Mouse (Mus musculus) large intestine, adult 2 months (tissue): ENCODE measurements around the gene Arrdc3. TPM values are rescaled to one million over a fixed set of nuclear protein-coding genes. Genes with fewer than 3 reads are reported as not detected.
"Not testable (repeated sequence)": the region's sequence is repeated elsewhere in the genome, so short reads cannot be mapped to it uniquely, and the experiment has no call there.

Source experiments
- DNase-seq: peaks from one replicate; pipeline ENCODE4 v3.0.0-alpha.2; 2012; ENCODE audit warnings: low read depth, low spot score
- WGBS: fragments of 180-500 bp; shearing (Covaris S2); methylation state at CpG from one replicate; pipeline ENCODE4 v1.1.7; 2018; 5-methylcytosine and 5-hydroxymethylcytosine counted together
- polyA plus RNA-seq: library from polyadenylated mRNA; depleted of rRNA; stranded (reverse); fragments of >200 nt; gene quantifications from 2 replicates; pipeline ENCODE4 v1.2.3, GENCODE M21; 2012; rRNA removed

Arrdc3 gene
- 12.8 and 15.5 TPM in 2 replicates for polyA plus RNA-seq

GRCm38 (mm10) chr13:80883190-80883589, at the start of gene Arrdc3:
TSS of gene Arrdc3 (plus strand) at chr13:80883384.
- peak; percentile 78 for DNase-seq
- 0% methylated on average over 31 of the region's 31 CpGs for WGBS

- WGBS = 6% methylated on average over 5 of the region's 5 CpGs
Observed at GRCm38 (mm10) chr13:80862215-80862614, 21.0 kb upstream of the Arrdc3 start.

GRCm38 (mm10) chr13:80864195-80864594, 19.0 kb upstream of the Arrdc3 start:
- WGBS = 69% methylated on average over 3 of the region's 3 CpGs
- DNase-seq = no peak

More at GRCm38 (mm10) chr13:80862215-80862614, 21.0 kb upstream of the Arrdc3 start:
- DNase-seq = peak; percentile 31

GRCm38 (mm10) chr13:80875126-80875525, 8.1 kb upstream of the Arrdc3 start:
- no peak for DNase-seq
- WGBS = 92% methylated on average over 5 of the region's 5 CpGs

- 80% methylated on average over 4 of the region's 4 CpGs for WGBS
- no peak for DNase-seq
Observed at GRCm38 (mm10) chr13:80880756-80881155, 2.4 kb upstream of the Arrdc3 start.

GRCm38 (mm10) chr13:80881722-80882500, 1.3 kb upstream of the Arrdc3 start:
- no peak for DNase-seq

GRCm38 (mm10) chr13:80882716-80883135, 458 bp upstream of the Arrdc3 start:
- no peak for DNase-seq
- under 1% methylated on average over 23 of the region's 23 CpGs for WGBS

More at GRCm38 (mm10) chr13:80881722-80882500, 1.3 kb upstream of the Arrdc3 start:
- 12% methylated on average over 6 of the region's 6 CpGs for WGBS

GRCm38 (mm10) chr13:80883649-80884376, 629 bp downstream of the Arrdc3 start:
- WGBS = under 1% methylated on average over 23 of the region's 23 CpGs
- no peak for DNase-seq

- DNase-seq = no peak
Observed at GRCm38 (mm10) chr13:80884377-80884983, 1.3 kb downstream of the Arrdc3 start.

GRCm38 (mm10) chr13:80885103-80885833, 2.1 kb downstream of the Arrdc3 start:
- under 1% methylated on average over 47 of the region's 47 CpGs for WGBS
- peak; percentile 89 for DNase-seq

More at GRCm38 (mm10) chr13:80884377-80884983, 1.3 kb downstream of the Arrdc3 start:
- under 1% methylated on average over 15 of the region's 15 CpGs for WGBS

GRCm38 (mm10) chr13:80885834-80886663, 2.9 kb downstream of the Arrdc3 start:
- under 1% methylated on average over 71 of the region's 72 CpGs for WGBS
- DNase-seq = no peak

- 3% methylated on average over 6 of the region's 6 CpGs for WGBS
Observed at GRCm38 (mm10) chr13:80886664-80887210, 3.6 kb downstream of the Arrdc3 start.

GRCm38 (mm10) chr13:80887842-80888241, 4.7 kb downstream of the Arrdc3 start:
- 29% methylated on average over 2 of the region's 2 CpGs for WGBS
- DNase-seq = no peak

More at GRCm38 (mm10) chr13:80886664-80887210, 3.6 kb downstream of the Arrdc3 start:
- no peak for DNase-seq

GRCm38 (mm10) chr13:80894928-80895327, 11.7 kb downstream of the Arrdc3 start:
- not testable (repeated sequence) for DNase-seq
- 92% methylated on average over 3 of the region's 3 CpGs for WGBS

GRCm38 (mm10) chr13:80897411-80897810, 14.2 kb downstream of the Arrdc3 start:
- WGBS = 43% methylated on average over 1 of the region's 1 CpGs
- DNase-seq = no peak

- no peak for DNase-seq
- WGBS = 85% methylated on average over 4 of the region's 4 CpGs
Observed at GRCm38 (mm10) chr13:80898095-80898494, 14.9 kb downstream of the Arrdc3 start.

GRCm38 (mm10) chr13:80899435-80900029, 16.3 kb downstream of the Arrdc3 start:
- 80% methylated on average over 2 of the region's 2 CpGs for WGBS

GRCm38 (mm10) chr13:80901432-80901831, 18.2 kb downstream of the Arrdc3 start:
- 90% methylated on average over 4 of the region's 4 CpGs for WGBS
- DNase-seq = no peak

More at GRCm38 (mm10) chr13:80899435-80900029, 16.3 kb downstream of the Arrdc3 start:
- DNase-seq = no peak
